Mouse (Mus musculus) gastrocnemius, adult 2 months (tissue): ENCODE results near the gene Pip4k2b. TPM values are rescaled to one million over a fixed set of nuclear protein-coding genes. Genes with fewer than 3 reads are reported as not detected.

Source experiments
- DNase-seq: peaks from one replicate; pipeline ENCODE4 v3.0.0; 2022
- H3K27ac ChIP-seq: fragments of 200-600 bp; 2 replicates; pipeline ENCODE4 v1.8.1; 2022; ENCODE audit warnings: mild to moderate bottlenecking
- H3K4me3 ChIP-seq: fragments of 200-600 bp; 2 replicates; pipeline ENCODE4 v1.8.1; 2022; ENCODE audit warnings: mild to moderate bottlenecking, moderate library complexity
- CTCF ChIP-seq: fragments of 200-600 bp; IDR thresholded peaks from 2 replicates; pipeline ENCODE4 v1.8.1; 2022; ENCODE audit warnings: antibody characterized with exemption, mild to moderate bottlenecking, moderate library complexity
- intact Hi-C: fragments of 180-260 bp; cut with DNase I; formaldehyde crosslinking; loops from one replicate; pipeline ENCODE4 v1.15.1; 2025
- total RNA-seq, 2 experiments: library from RNA; stranded (reverse); gene quantifications; 2 replicates each; pipeline ENCODE4 v1.2.3; 2021

Pip4k2b gene
- total RNA-seq, 2 experiments from 2014 or later, result 59.3 to 66.2 TPM

DNA sequence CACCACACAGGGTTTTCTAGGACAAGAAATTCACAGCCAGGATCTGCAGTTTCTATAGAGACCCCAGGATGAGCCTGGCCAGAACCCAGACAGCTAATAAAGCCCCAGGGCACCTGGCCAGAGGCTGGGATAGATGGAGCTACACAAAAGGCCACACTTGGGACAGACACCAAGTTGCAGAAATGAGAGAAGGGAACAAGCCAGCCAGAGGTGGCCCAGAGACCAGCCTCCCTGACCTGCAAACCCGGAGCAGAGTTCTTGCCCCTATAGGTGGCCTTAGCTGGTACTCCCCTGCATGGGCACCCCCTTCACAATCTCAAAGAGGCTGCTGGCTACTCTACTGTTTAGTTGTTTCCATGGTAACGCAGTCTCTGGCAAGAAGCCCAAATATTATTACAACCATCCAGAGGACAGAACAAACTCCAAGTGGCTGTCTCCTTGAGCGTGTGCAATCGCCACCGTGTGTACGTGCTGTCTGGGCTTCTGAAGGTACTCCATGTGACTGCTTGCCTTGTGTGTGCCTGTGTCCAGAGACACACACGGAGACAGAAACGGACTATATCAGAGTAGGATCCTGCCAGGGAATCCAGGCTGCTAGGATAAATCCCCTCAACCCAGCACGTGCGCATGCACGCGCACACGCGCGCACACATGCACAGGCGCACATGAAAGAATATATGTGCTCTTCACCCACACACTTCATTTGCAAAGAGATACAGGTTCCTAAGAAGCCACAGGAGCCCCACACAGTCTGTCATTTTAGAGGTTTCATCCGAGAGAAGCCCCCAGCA, 49.4 kb downstream of the Pip4k2b start:
- peak overlapping the region; percentile 25; the same call in 1 of the 2 replicates for H3K27ac ChIP-seq
- peak; percentile 38 for DNase-seq
- intact Hi-C loops, result no loop called here
- no peak overlapping the region for H3K4me3 ChIP-seq
- TF ChIP-seq CTCF, result no peak

GRCm38 (mm10) chr11:97694435-97694834, 50.1 kb downstream of the Pip4k2b start:
- intact Hi-C loops, result no loop called here
- no peak for TF ChIP-seq CTCF
- Histone ChIP-seq H3K27ac (no peak overlapping the region), H3K4me3 (no peak overlapping the region)
- DNase-seq, result no peak

GRCm38 (mm10) chr11:97689861-97690260, 54.6 kb downstream of the Pip4k2b start:
- no peak overlapping the region for H3K27ac ChIP-seq
- no peak overlapping the region for H3K4me3 ChIP-seq
- intact Hi-C loops, result loop anchor here (1.0 kb wide), 1 partner anchor 45 kb away; no protein-coding TSS in a partner anchor
- peak; percentile 93 for TF ChIP-seq CTCF
- DNase-seq, result peak; percentile 64

DNA sequence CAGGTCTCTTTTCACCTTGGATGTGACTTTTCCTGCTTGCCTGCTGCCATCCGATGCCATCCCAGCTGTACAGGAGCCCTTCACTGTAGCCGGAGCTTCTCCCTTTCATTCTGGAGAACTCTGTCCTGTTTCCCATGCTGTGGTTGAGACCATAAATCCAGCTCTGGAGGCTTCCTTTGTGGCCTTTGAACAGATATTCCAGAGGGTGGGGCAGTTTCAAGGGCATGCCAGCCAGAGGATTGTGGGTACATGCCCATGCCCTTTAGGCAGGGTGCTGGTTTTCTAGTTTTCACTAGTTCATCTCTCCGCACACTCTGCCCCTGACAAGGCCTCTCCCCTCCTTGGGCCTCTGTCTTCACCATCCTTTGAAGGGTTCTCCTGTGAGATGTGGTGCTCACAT, 57.4 kb downstream of the Pip4k2b start:
- intact Hi-C loops, result no loop called here
- peak; percentile 16 for DNase-seq
- Histone ChIP-seq H3K27ac (peak overlapping the region; percentile 91), H3K4me3 (peak overlapping the region; percentile 76)
- TF ChIP-seq CTCF, result no peak

DNA sequence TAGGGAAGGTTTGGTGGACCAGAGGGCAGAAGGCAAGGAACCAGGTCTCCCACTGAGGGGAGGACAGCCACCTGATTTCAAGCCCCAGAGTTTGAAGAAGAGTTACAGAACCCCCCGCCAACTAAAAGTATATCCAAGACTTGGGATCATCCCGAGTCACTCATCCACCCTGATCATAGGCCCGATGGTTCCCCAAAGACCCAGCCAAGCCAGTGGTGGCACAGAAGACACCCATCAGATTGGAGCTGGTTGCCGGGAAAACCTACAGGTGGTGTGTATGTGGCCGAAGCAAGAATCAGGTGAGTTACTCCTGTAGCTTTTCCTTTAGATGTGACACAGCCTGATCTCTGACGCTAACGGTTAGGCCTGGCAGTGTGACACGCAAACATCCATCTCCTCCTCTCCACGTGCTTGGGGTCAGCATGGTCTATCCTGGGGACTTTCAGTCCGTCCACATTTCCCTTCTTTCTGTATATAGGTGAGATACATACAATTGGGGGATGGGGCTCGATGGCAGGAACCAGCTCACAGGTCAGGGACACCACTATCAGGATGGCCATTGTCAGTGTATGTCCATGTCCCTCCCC, 58.1 kb downstream of the Pip4k2b start:
- no peak for TF ChIP-seq CTCF
- peak; percentile 26 for DNase-seq
- peak overlapping the region; percentile 91 for H3K27ac ChIP-seq
- intact Hi-C loops, result no loop called here
- peak overlapping the region; percentile 76 for H3K4me3 ChIP-seq

DNA sequence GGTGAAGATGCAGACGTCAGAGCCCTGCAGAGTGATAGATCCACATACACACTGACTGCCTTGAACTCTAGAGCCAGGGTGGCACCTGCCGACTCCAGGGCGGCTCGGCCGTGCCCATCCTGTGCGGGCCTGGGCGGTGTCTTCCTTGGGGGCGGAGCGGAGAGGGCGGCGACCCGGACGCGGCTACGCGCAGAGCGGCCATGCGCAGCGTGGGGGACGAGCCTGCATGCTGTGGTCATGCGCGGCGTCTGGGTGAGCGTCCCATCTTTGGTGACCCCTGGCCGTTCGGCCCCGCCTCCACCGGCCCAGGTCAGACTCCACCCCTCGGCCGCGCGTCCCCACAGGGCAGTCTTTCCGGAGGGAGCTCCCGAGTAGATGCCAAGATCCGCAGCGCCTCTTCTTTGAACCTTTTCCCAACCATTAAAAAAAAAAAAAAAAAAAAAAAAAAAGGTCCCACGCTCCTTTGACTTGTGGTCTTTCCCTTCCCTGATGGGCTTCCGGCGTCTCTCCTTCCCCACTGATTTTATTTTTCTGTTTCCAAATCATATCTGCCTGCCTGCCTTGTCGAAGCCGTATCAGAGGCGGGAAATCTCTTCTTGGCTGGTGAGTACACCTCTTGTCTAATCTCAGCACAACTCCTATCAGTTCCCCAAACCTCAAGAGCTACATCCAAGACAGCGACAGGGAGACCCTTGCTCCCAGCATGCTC, 58.7 kb downstream of the Pip4k2b start, which contains the start of gene Cisd3:
Gene Cisd3, plus strand, starts transcription at position 214 of the 709 bp plus-strand sequence.
- intact Hi-C loops, result loop anchor here (2.0 kb wide), 1 partner anchor 21 kb away; no protein-coding TSS in a partner anchor
- TF ChIP-seq CTCF, result no peak
- peak within 1 kb of the TSS; percentile 91 for H3K27ac ChIP-seq

GRCm38 (mm10) chr11:97684766-97685165, 59.7 kb downstream of the Pip4k2b start:
- peak overlapping the region; percentile 91 for H3K27ac ChIP-seq
- intact Hi-C loops, result loop anchor here (2.0 kb wide), 1 partner anchor 20 kb away; no protein-coding TSS in a partner anchor
- DNase-seq, result peak; percentile 67
- peak overlapping the region; percentile 76 for H3K4me3 ChIP-seq
- no peak for TF ChIP-seq CTCF

More for the DNA sequence above, 58.7 kb downstream of the Pip4k2b start, which contains the start of gene Cisd3:
- DNase-seq, result peak; percentile 99
- H3K4me3 ChIP-seq, result peak within 1 kb of the TSS; percentile 76

GRCm38 (mm10) chr11:97684063-97684680, 60.3 kb downstream of the Pip4k2b start:
- intact Hi-C loops, result loop anchor here (2.0 kb wide), 1 partner anchor 19 kb away; no protein-coding TSS in a partner anchor
- TF ChIP-seq CTCF, result no peak
- Histone ChIP-seq H3K4me3 (no peak overlapping the region), H3K27ac (peak overlapping the region; percentile 91)
- peak; percentile 19 for DNase-seq

GRCm38 (mm10) chr11:97682504-97683055, 61.9 kb downstream of the Pip4k2b start:
- no peak for DNase-seq
- intact Hi-C loops, result no loop called here

DNA sequence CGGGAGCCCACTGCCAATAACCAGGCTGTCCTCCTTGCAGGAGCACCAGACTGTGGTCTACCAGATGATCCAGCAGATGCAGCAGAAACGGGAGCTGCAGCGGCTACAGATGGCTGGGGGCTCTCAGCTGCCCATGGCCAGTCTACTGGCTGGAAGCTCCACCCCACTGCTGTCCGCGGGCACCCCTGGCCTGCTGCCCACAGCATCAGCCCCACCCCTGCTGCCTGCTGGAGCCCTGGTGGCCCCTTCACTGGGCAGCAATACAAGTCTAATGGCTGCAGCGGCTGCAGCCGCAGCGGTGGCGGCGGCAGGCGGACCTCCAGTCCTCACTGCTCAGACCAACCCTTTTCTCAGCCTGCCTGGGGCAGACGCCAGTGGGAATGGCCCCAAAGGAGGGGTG, 64.1 kb downstream of the Pip4k2b start:
- Histone ChIP-seq H3K27ac (no peak overlapping the region), H3K4me3 (no peak overlapping the region)
- no peak for TF ChIP-seq CTCF
- DNase-seq, result peak; percentile 22
- intact Hi-C loops, result no loop called here

More at GRCm38 (mm10) chr11:97682504-97683055, 61.9 kb downstream of the Pip4k2b start:
- H3K4me3 ChIP-seq, result no peak overlapping the region
- no peak overlapping the region for H3K27ac ChIP-seq
- TF ChIP-seq CTCF, result no peak

DNA sequence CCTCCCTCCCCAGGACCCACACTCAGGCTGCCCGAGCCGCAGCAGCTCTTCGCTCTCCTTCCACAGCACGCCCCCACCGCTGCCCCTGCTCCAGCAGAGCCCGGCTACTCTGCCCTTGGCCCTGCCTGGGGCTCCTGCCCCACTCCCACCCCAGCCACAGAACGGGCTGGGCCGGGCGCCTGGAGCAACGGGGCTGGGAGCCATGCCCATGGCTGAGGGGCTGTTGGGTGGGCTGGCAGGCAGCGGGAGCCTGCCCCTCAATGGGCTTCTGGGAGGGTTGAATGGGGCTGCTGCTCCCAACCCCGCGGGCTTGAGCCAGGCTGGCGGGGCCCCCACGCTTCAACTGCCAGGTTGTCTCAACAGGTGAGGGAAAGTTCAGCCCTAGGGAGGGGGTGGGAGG, 66.2 kb downstream of the Pip4k2b start:
- intact Hi-C loops, result no loop called here
- DNase-seq, result no peak
- no peak overlapping the region for H3K27ac ChIP-seq
- TF ChIP-seq CTCF, result no peak
- no peak overlapping the region for H3K4me3 ChIP-seq

DNA sequence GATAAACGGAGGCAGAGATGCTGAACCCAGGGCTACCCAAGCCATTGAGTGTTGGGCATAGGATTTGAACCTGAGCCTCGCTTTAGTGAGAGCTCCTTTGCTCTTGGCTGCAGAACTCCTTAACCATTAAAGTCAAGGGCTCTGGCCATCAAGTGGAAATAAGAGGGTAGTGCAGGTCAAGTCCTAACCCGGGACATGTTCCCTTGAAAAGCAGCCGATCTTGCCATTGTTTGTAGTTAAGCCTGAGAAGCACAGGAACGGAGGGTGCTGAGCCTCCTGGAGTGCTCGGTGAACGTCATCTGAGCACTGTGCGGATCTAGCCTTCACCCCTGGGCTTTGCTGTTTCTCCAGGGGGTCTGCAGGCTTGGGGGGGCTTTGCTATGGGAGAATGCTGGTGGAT, 66.7 kb downstream of the Pip4k2b start:
- intact Hi-C loops, result no loop called here
- Histone ChIP-seq H3K4me3 (no peak overlapping the region), H3K27ac (no peak overlapping the region)
- no peak for TF ChIP-seq CTCF
- DNase-seq, result no peak
